Mouse (Mus musculus): ENCODE results near the gene Dcxr.

GRCm38 (mm10) chr11:120728530-120729240, 1.6 kb upstream of the Dcxr start:
- TF ChIP-seq MYOG (IDR thresholded peaks at IDR 0.05; ENCODE audit: control insufficient read depth in 1 of 3, insufficient read depth in 1 of 3, insufficient read length in 2 of 3, low read depth in 2 of 3) (no peak), CEBPB (IDR thresholded peaks at IDR 0.05; ENCODE audit: insufficient read depth, poor library complexity, severe bottlenecking) (no peak), USF1 (IDR thresholded peaks at IDR 0.05; ENCODE audit: low read depth) (no peak), POLR2A (IDR thresholded peaks at IDR 0.05; ENCODE audit: insufficient read length, low read depth) (no peak), TCF3 (IDR thresholded peaks at IDR 0.05; ENCODE audit: insufficient read length, low read depth) (no peak), MAX (IDR thresholded peaks at IDR 0.05; ENCODE audit: low read depth) (no peak), E2F4 (IDR thresholded peaks at IDR 0.05; ENCODE audit: insufficient read depth) (no peak), REST (IDR thresholded peaks at IDR 0.05; ENCODE audit: insufficient read depth, insufficient read length) (no peak)

Data from myocyte (in vitro differentiated cells).